Mouse (Mus musculus) kidney, adult 9 months (tissue): ENCODE data around the gene Kbtbd12.

Experiments used
- DNase-seq: peaks from one replicate; pipeline ENCODE4 v3.0.0; 2022

Gene Kbtbd12

DNA sequence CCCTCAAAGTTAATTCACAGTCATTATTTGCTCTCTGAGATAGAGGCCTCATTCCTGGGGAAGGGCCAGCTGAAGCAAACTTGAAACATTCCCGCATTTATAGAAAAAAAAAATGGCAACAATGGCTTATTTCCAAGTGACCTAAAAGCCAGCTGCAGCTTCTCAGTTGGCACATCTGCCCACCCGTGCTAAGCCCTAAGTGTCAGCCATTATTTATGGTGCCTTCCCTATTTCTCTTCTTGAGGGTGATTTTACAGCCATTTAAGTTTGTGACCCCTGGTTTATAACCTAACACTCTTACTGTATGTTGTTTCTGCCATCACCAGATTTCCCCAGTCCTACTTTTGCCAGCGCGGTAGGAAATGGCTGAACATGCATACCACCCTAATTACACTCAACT is 11.3 kb downstream of the Kbtbd12 start:
- DNase-seq = no peak

DNA sequence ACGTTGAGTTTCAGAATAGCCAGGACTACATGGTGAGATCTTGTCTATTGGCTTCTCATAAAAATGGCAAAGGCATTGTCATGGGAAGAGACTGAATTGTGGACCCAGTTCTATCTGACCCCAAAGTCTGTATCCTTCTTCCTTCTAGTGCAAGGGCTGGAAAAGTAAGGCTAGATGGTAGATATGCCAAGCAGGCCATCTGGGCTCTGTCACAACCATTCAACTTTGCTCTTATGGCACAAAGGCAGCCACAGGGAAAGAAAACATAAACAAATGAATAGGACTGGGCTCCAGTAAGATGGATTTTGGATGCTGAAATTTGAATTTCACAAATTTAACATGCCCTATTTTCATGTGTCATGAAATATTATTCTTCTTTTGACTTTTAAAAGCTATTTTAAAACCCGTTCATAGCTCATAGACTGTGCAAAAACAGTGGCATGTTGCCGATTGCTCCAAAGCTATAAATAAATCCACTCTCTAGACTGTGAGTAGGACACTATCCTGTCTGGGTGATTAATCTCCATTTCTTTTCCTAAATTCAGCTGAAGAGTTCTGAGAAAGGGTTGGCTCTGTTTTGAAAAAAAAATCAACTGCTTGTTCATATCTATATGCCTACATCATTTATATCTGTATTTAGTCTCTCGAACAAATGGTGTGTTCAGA is 15.8 kb downstream of the Kbtbd12 start:
- DNase-seq = no peak

DNA sequence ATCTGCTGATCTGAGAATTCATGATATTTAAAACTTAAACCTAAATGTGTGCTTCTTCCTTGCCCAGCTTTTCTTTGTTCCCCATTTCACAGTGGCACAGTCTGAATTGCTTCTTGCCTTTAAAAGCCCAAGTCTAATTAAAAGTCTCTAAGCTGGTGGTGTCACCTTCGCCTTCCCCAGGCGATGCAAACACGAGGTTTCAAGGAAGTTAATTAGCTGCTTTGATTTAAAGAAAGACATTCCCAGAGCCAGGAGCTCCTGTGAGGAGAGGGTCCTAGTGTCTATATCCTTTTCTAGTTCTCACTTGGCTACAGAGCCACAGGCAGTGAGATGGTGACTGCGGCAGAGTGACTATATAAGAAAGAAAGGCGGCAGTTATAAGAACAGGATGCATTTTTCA is 18.2 kb downstream of the Kbtbd12 start:
- no peak for DNase-seq

DNA sequence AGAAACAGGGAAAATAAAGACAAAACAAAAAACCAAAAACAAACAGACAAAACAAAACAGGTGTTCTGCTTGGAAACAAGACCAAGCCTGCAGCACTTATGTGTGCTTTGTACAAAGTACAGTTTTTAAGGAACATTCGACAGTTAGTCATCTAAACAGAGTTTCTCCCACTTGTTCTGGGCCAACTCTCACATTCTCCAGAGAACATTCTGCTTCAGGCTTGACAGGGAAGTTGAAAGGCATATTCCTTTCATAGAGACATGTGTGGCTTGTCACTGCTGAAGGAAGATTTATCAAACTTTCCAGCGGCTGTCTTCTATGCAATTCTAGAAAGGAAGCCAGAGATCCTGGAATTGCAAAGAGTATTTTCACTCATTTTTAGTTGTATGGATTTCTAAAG is 22.4 kb downstream of the Kbtbd12 start:
- DNase-seq = no peak

DNA sequence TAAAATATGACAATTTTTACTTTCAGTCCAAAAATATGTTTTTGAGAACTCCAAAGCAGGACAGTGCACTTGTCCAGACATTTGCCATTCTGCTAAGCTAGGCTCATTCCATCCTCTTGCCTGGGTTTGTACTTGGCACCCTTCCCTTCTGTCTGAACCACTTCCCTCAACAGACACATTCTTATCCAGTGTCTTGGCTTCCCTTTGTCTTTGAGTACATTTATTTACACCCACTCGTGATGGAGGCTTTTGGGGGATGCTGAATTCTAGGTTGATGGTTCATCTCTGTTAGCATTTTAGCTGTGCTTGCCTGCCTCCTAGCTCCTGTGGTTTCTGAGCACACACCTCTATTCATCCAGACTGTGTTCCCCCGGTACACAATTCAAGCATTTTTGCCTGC is 31.3 kb downstream of the Kbtbd12 start:
- no peak for DNase-seq

DNA sequence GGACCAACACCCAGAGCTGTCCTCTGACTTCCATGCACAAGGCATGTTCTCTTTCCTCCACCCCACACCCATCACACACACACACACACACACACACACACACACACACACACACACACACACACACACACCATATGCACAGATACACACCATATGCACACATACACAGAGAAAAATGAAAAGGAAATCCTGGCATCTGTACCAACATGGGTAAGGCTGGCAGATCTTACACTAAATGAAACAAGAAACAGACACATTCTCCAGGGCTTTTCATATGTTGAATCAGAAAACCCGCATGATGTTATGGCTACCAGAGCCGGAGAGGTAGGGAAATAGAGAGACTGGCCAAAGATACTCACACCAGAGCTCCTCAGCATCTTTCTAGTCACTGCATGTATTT is 32.0 kb downstream of the Kbtbd12 start:
- DNase-seq = no peak

DNA sequence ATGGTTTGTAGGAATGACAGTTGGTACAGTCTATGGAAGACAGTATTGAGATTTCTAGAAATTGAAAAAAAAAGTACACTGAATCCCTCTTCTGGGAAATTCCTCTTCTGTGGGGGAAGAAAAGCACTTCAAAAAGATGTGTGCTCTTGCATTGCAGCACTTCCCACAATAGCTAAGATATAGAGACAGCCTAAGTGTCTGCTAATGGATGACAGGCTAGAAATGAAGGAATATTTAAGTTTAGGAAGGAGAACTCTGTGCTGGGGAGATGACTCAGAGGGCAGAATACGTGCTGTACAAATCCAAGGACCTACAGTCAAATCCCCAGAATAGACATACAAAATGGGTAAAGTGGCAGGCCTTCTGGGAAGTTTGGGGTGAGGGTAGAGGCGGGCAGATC is 32.5 kb downstream of the Kbtbd12 start:
- DNase-seq = no peak

DNA sequence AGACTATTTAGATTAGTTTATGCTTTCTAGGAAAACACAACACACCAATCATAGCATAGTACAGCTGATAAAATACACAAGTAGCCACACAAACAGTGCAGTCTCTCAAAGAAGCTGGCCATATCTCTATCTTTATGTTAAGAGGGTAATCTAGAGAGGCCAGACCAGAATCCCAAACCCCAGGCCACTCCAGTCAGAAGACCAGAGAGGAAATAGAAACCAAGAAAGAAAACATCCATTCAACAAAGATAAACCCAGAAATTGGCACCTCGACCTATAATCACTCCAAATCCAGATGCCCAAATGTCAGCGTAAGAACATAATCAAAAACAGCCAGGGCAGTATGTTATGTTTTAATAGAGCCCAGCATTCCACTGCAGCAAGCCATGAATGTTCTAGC is 41.6 kb downstream of the Kbtbd12 start:
- no peak for DNase-seq

DNA sequence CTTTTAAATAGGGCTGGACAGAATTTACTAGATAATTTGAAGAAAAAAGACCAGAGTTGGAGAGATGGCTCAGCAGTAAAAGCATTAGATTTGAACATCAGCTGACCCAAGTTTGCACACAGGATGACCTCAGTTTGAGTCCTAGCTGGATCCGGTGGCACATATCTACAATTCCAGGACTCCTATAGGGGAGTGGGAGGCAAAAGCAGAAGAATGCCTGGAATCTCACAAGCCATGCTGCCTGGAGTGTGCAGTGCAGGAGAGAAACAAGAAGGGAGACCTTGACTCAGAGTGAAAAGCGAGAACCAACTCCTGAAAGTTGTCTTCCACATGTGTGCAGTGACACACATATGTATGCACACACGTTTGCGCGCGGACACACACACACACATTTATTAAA is 45.4 kb downstream of the Kbtbd12 start:
- no peak for DNase-seq

DNA sequence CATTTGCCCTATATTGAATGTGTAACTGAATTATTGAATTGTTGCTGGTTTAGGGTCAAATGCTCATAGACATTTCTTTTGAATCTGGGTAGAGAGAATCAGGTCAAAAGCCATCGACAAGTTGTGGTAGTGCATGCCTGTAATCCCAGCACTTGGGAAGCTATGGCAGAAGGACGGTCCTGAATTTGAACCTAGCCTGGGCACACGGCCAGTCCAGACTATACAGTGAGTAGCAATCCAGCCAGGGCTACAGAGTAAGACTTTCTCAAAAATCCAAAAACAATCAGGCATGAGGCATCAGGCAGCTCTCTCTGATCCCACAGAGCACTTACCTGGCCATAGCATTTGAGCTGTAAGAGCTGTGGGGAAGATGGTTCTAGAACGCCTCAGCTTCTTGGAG is 47.5 kb downstream of the Kbtbd12 start:
- no peak for DNase-seq

DNA sequence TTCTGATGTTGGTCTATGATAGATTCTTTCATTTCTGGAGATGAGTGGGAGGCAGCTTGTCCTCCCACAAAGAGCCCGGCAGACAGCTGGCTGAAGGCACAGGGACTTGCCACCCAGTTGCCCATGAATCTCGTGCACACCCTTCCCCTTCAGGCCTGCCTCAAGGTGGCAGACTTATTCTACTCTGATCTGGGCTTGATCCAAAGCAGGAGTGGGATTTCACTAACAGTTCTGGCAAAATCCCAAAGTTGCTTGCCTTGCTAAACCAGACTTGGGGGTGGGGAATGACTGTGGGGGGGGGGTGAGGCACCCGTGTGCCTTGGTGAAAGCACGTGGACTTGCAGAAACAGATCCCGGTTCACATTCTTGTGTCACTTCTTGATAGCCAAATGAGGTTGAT is 48.2 kb downstream of the Kbtbd12 start:
- peak; percentile 51 for DNase-seq

DNA sequence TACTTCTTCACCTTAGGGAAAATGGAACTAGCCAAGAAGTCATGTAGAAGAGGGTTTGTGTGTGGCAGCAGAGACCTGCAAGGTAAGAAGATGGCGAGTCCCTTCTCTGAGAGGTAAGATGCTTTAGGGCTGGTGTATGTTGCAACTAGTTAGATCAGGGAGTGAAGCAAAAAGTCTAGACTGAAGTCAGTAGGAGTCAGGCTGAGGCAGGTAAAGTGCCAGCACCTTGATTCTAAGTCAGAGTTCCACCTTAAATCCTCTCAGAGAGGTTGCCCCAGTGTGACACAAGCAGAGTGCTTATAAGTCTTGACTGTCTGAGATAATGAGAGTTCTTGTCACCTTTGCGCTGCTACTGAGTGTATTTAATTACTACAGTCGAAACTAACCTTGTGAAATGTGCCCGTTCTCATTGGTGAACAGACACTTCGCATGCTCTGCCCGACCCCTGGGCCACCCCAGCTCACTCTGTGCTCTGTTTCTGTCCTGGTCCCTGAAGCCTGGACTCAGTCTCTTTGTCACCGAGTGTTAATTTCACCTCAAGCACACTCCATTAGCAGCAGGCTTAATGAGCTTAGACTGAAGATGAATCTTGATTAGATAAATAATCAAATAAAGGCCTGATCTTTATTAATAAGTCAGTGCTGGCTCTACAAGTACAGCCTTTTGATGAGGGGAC is 49.0 kb downstream of the Kbtbd12 start:
- no peak for DNase-seq

DNA sequence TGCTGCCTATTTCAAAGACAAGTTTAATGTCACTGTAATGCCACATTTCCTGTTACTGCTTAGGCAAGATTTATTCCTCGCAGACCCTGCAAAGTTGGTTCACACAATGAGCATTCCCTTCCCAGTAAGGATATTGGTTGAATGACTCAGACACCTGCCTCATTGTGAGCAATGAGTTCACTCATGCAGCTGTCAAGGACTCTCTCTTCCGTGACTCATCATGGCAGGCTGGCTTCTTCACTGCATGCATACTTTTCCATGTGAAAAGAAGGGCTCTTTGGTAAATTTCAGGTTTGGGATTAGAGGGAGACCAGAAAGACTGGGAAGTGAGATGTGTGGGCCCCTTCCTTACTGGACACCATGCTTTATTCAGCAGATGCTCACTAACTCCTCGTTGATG is 50.7 kb downstream of the Kbtbd12 start:
- DNase-seq = no peak

DNA sequence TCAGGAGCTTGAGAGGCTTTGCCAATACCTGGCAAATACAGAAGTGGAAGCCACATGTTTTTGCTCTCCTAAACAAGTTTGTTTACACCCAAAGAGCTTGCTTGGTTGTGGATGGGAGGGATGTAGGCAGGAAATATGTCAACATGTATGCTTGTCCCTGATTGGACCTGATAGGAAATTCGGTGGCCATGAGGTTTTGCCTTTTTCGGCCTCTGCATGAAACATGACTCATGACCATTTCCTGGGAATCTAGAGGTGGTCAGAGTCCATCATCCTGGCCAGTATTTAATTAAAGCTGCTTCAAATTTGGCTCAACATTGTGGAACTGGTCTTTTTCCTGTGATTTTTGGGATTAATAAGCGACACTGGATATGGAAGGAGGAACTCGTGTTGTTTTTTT is 53.8 kb downstream of the Kbtbd12 start:
- DNase-seq = peak; percentile 19

DNA sequence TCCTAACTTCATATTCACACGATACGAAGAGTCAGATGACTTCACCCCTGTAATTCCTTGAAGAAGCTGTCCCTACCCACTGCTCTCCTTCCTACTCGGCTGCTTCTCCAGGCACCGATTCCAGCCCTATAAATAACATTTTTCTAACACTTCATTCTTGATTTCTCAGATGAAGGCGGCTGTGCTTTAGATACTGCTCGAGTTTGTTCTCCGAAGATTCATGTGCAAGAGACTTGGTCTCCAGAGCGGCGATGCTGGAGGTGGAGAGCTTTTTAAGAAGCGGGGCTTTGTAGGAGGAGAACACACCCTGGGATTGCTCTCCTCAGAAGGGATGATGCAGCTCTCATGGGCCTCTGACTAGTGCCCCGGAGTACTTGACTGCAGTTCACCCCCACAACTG is 61.3 kb downstream of the Kbtbd12 start:
- no peak for DNase-seq

DNA sequence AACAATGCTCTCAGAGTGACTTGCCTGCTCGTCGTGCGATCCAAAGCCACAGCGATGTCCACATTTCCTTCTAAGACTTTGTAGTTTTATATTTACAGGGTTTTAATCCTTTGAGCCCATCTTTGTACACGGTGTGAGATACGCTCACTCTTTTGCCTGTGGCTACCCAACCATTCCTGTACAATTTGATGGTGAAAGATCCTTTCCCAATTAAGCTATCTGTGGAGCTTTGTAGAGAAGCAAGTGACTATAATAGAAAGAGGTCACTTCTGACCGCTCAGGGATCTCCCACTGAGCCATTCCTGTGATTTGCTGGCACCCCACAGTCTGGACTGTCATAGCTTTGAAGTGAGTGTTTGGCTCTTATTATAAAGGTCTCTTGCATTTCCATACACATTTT is 71.1 kb downstream of the Kbtbd12 start:
- no peak for DNase-seq

DNA sequence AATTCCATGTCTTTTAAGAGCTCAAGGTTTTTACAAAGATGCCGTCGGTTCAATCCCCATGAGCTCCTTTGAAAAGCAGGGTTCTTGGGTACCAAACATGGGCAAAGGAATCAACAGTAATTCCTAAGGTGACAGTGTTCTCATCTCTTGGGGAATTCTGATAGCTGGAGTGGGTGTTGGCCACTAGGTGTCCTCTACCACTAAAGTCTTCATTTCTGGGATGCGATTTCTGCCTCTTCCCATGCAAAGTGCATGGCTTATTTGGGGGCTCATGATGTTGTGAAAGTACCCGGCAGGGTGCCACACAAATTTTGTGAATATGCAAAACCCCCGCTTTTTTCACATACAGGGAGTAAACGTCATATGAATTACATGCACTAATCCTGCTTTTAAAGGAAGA is 72.7 kb downstream of the Kbtbd12 start:
- DNase-seq = peak; percentile 33

DNA sequence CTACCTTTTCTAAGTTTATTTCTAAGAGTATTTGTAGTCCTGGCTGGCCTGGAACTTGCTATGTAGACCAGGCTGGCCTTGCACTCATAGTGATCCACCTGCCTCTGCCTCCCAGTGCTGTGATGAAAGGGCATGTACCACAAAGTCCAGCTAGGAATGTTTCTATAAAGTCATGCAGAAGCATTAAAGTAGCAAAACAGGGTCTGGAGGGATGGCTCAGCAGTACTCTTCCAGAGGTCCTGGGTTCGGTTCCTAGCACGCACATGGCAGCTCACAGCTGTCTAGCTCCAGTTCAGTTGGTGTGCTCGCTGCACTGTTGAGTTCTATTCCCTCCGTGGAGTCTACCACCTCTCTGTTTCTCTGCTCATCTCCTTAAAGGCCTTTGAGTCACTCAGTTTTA is 77.6 kb downstream of the Kbtbd12 start:
- DNase-seq = no peak

DNA sequence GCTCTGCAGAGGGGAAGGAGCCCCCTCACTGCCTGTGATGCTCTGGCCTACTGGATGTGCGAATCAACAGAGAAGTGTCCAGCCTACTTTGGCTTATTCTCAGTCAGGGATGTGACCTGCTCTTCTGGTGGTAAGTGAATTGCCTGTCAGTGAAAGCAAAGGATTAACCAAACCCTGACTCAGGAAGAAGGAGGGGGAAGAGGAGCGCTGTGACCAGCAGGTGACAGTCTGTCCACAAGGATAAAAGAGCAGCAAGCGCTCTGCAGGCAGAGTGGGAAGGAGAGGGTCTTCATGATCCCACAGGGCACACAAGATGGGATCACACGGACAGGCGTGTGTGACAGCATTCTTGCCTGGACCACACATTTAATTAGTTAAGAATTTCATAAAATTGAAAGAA is 78.1 kb downstream of the Kbtbd12 start:
- no peak for DNase-seq

DNA sequence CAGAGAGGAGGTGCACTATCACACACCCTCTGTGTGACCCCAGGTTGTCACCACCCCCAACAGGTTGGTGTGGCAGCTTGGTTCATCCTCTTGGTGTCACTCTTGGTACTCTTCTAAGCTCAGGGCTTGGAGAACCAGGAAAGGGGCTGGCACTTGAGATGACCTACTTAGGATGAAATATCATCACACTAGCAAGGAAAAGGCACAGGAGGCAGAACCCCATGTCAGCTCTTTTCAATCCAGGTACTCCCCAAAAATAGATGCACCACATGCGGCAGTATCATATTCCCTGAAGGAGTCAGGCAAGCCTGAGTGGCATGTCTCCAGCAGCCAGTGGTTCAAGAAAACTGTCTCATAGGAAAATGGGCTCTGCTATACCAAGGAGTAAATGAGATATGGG is 79.7 kb downstream of the Kbtbd12 start:
- DNase-seq = no peak

DNA sequence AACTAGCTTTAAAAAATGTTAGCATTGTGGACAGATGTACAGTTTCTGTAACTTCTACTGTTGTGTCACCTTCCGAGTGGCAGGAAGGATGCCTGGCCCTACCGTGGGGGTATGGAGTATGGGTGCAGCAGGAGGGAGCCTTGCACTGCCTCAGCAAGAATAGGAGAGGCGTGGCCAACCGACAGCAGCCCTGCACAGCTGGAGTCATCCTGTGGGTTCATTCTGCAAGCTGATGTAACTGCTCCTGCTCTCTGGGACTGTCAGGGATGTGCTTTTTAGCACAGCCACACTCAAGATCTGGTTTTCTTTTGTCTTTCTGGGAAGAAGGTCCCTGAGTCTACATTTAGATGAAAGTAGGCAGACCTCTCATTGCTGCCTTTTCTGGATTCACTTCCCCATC is 80.2 kb downstream of the Kbtbd12 start:
- DNase-seq = no peak

DNA sequence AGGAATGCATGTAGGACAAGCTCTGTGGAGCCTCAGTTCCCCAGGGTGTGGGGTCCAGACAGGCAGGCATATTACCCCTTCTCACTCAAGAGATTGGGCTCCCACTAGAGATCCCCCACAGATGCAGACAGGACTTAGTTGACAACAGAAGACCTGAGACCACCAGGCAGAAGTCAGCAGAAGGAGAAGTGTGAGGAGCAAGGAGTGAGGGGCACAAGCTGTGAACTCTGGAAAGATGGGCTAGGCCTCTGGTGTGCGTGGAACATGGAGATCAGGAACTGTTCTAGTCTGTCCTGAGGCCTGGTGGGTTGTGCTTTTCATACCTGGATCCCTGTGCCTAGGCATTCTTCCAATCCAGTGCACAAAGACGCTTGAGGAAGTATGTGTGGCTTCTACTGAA is 87.8 kb downstream of the Kbtbd12 start:
- DNase-seq = no peak

DNA sequence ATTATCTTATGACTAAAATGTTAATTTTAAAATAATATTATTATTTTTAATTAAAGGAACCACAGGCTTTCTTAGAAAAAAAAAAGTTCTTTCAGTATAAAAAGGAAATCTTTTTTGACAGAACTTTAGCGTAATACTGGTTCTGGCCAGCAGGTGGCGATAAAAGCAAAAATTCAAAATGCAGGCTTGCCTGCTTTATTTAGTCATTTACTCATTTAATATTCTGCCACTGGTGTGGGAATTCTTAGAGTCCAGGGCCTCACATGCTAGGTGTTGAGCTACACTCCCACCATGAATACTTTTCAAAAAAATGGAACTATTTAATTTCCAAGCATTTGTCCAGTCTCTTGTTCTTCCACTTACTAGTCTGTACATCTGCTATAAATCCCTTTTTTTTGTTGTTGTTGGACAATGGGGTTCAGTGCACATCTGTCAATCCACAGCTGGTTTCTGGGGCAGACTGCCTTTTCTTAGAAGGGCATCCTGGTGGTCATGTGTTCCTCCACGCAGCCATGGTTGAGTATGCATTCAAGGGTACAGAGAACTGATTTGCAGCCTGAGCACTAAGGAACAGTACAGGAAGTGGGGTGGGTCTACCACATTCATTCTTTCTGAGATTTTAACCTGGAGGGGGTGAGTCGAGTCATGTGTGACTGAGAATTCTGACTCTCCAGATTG is 88.5 kb downstream of the Kbtbd12 start:
- DNase-seq = peak; percentile 56

DNA sequence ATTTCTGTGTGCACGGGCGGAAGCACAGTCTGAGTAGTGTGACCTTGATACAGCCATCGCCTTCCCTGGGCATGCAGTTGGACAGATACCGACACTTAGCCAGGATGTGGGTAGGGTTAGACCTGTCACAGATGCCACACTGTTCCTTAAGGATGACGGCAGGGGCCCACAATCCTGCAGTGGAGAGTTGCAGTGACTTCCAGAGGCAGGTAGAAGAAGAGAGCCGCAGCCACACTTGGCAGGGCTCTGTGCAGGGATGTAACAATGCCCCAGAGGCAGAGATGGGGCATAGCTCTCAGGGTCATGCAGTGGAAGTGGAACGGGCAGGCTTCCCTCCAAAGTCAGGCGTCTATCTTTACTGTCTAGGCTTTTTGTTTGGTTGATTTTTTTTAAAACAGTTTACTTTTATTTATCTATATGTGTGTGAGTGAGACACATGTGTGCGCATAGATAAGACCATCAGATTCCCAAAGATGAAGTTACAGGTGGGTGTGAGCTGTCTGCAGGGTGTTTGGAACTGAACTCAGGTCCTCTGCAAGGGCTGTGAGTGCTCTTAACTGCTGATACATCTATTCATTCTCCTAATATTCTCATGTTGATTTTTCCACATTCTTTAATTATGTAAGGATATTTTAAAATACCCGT is 89.2 kb downstream of the Kbtbd12 start:
- DNase-seq = no peak
